Mouse (Mus musculus): ENCODE data around the gene Ace3. TPM values are rescaled to one million over a fixed set of nuclear protein-coding genes. Genes with fewer than 3 reads are reported as not detected.

Gene Ace3
- not detected in 2 replicates for total RNA-seq (2021)
- long read RNA-seq, experiment 1, result 0 reads
- long read RNA-seq, experiment 2, result 0 reads

GRCm38 (mm10) chr11:105994375-105994774 is at the start of gene Ace3:
Gene Ace3, plus strand, starts transcription at chr11:105994675.
- DNase-seq, result no peak

DNA sequence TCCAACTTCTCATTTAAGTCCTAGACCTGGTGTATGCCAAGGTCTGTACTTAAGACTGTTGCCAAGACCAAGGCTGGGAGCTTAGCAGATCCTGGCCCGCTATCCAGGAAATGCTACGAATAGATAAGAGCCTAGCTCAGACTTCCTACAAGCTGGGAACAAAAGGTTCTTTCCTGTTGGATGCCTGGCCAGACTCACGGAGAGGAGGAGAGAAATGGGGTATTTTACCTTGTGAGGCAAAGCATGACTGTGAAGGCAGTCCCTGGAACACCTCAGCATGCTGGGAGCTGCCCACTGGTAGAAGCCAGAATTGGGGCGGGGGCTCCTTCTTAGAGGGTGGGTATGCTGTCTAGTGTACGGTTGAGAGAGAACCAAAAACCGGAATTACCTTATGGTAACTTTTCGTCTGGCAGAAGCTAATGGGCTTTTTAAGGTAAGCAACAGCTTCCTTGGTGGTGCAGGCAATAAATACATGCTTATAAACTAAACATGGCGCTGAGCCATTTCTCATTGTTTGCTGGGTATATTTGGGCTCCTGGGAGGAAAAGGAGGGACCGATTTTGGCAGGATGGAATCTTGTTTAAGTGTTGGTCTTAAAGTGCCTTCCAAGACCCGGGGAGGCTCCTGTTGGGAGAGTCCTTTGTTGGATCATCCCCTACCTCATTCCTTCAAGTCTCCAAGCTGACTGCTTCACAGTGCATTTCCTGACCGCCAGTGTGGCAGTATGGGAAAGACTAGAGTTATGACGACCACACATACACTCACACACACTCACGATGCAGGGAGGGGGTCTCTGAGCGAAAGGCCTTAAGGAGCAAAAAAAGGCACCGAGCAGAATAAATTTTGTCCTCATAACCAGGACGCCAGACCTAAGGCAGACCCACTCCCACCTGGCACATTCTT is 49.5 kb upstream of the Ace3 start:
- peak; percentile 57 for DNase-seq

GRCm38 (mm10) chr11:105946694-105947154 is 47.8 kb upstream of the Ace3 start:
- DNase-seq, result no peak

GRCm38 (mm10) chr11:105948255-105948654 is 46.2 kb upstream of the Ace3 start:
- DNase-seq, result no peak

DNA sequence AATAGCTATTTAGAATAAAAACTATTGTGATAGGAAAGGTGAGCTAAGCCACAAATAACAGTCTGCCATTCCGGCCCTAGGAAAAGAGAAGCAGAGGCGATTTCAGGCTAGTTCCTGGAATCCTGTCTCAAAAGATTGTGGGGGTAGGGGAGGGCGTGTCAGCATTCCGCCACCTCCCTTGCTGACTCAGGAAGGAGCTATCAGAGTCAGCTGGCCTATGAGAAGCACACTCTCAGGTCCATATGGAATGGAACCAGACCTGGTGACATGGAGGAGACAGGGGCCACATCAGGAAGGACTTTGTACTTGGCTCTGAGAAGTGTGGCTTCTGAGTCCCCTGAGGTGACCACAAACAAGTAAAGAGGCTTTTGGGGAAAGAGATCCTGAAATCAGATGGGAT is 44.0 kb upstream of the Ace3 start:
- no peak for DNase-seq

GRCm38 (mm10) chr11:105951601-105952044 is 42.9 kb upstream of the Ace3 start:
- DNase-seq, result no peak

DNA sequence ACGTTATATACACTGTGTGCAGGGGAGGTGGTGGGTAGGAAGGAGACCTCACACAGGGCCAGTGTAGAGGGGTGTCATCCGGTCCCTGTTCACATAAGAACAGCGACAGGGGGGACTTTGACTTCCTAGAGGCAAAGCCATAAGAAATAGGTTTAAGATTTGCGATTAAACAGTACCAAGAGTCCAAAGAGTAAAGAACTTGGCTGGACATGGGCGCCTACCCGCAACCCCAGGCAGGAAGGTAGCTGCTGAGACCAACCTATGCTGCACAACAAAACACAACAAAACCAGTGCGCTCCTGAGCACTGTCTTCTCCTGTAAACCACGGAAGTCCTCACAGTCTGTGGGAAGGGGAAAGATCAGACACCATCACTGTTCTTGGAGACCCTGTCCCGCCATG is 42.4 kb upstream of the Ace3 start:
- no peak for DNase-seq

GRCm38 (mm10) chr11:105952911-105953386 is 41.5 kb upstream of the Ace3 start, which contains the start of gene Cyb561:
Gene Cyb561, minus strand, starts transcription at chr11:105953336.
- no peak for DNase-seq

GRCm38 (mm10) chr11:105953402-105953801 is 41.1 kb upstream of the Ace3 start:
- DNase-seq, result peak; percentile 85

DNA sequence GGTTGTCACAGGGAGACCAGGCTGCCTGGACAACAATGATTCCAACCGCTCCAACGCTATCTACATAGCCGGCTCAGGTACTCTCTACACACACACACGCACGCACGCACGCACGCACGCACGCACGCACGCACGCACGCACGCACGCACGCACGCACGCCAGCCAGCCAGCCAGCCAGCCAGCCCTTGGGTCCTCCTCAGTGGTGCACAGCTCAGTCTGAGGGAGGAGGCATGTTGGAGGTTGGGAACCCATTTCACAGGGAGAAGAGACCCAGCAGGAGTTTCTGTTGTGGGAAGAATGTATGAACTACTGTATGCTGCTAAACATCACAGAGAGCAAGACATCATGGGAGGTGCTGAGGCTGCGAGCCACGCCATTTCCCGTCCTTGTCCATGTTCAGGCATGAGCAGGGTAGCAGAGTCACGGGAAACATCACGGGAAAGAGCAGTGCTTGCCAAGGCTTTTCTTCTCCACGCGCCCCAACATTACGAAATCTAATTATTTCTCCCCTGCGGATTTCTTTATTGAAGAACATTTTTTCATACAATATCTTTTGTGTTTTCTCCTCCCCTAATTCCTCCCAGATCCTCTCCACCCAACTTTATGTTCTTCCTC is 38.6 kb upstream of the Ace3 start:
- no peak for DNase-seq

GRCm38 (mm10) chr11:105957501-105957900 is 37.0 kb upstream of the Ace3 start:
- no peak for DNase-seq

- DNase-seq, result no peak
Observed at GRCm38 (mm10) chr11:105958566-105958965, 35.9 kb upstream of the Ace3 start.

GRCm38 (mm10) chr11:105959355-105959754 is 35.1 kb upstream of the Ace3 start:
- DNase-seq, result no peak

DNA sequence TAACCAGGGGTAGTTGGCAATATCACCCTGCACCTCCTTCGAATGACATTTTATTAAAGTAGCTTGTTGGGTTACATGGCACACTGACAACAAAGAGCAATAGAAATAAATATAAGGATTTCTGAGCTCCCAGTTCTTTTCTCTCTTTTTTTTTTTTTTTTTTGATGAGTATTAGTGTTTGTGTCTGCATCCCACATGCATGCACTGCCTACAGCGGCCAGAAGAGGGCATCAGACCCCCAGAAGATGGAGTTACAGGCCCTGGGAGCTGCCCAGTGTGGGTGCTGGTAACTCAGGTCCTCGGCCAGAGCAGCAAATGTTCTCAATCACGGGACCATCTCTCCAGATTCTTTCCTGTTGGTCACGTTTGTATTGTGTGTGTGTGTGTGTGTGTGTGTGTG is 29.8 kb upstream of the Ace3 start:
- DNase-seq, result no peak

- no peak for DNase-seq
Observed at GRCm38 (mm10) chr11:105966288-105966687, 28.2 kb upstream of the Ace3 start.

GRCm38 (mm10) chr11:105967741-105968574 is 26.5 kb upstream of the Ace3 start, which contains the start of gene Ace:
Gene Ace, plus strand, starts transcription at chr11:105967945.
- peak; percentile 63 for DNase-seq

GRCm38 (mm10) chr11:105968948-105969347 is 25.5 kb upstream of the Ace3 start:
- no peak for DNase-seq

DNA sequence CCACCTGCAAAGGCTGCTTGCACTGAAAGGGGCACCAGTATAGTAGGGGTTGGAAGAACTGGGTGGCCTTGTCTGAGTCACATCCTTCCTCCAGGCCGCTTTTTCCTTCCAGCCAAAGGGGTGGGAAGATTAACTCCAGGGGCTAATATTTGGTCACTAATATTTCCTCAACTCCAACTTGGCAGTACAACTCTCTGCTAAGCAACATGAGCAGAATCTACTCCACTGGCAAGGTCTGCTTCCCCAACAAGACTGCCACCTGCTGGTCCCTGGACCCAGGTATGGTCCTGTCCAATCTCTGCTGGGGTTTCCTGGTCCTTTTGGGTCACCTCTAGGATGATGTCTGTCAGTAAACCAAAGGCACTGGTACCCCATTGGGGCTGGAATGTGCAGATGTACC is 25.0 kb upstream of the Ace3 start:
- peak; percentile 77 for DNase-seq

- DNase-seq, result peak; percentile 41
Observed at GRCm38 (mm10) chr11:105974593-105974992, 19.9 kb upstream of the Ace3 start.

GRCm38 (mm10) chr11:105975050-105975449 is 19.4 kb upstream of the Ace3 start:
- DNase-seq, result no peak

GRCm38 (mm10) chr11:105975636-105976035 is 18.8 kb upstream of the Ace3 start:
- DNase-seq, result no peak

- no peak for DNase-seq
Observed at GRCm38 (mm10) chr11:105978232-105978631, 16.2 kb upstream of the Ace3 start.
